Mouse (Mus musculus) liver, adult 2 months (tissue): ENCODE results near the gene Vars. TPM values are rescaled to one million over a fixed set of nuclear protein-coding genes. Genes with fewer than 3 reads are reported as not detected.
"Not testable (repeated sequence)": the region's sequence is repeated elsewhere in the genome, so short reads cannot be mapped to it uniquely, and the experiment has no call there.

Experiments used
- DNase-seq: peaks from one replicate; pipeline ENCODE4 v3.0.0-alpha.2; 2011; ENCODE audit warnings: low read depth, low spot score; ENCODE audit errors: extremely low read depth
- H3K27ac ChIP-seq: fragments of 200-500 bp; replicated peaks from 2 replicates; pipeline ENCODE4 v1.5.1; 2012; ENCODE audit warnings: low read depth, mild to moderate bottlenecking, control low read depth, inconsistent platforms, low read length; ENCODE audit not compliant: insufficient read depth
- H3K27me3 ChIP-seq: fragments of 200-500 bp; 2 replicates; pipeline ENCODE4 v1.6.1; 2012; ENCODE audit warnings: mild to moderate bottlenecking, moderate library complexity, low read length, inconsistent platforms; ENCODE audit not compliant: control insufficient read depth, insufficient read depth
- H3K36me3 ChIP-seq: fragments of 200-500 bp; 2 replicates; pipeline ENCODE4 v1.6.1; 2012; ENCODE audit warnings: low read length, inconsistent platforms; ENCODE audit not compliant: control insufficient read depth, insufficient read depth
- H3K4me1 ChIP-seq: fragments of 200-500 bp; 2 replicates; pipeline ENCODE4 v1.6.1; 2011; ENCODE audit warnings: low read length; ENCODE audit not compliant: control insufficient read depth, insufficient read depth
- H3K4me3 ChIP-seq: fragments of 200-500 bp; 2 replicates; pipeline ENCODE4 v1.5.1; 2011; ENCODE audit warnings: low read depth, mild to moderate bottlenecking, control low read depth, low read length, moderate library complexity; ENCODE audit not compliant: insufficient read depth
- H3K79me2 ChIP-seq: fragments of 200-500 bp; 2 replicates; pipeline ENCODE4 v1.6.1; 2012; ENCODE audit warnings: inconsistent platforms, mild to moderate bottlenecking, low read length, moderate library complexity; ENCODE audit not compliant: control insufficient read depth, insufficient read depth
- H3K9ac ChIP-seq: fragments of 200-500 bp; 2 replicates; pipeline ENCODE4 v1.6.1; 2012; ENCODE audit warnings: low read depth, mild to moderate bottlenecking, control low read depth, inconsistent platforms, low read length
- CTCF ChIP-seq: fragments of 200-500 bp; IDR thresholded peaks from 2 replicates; pipeline ENCODE4 v1.5.1; 2011; ENCODE audit warnings: low read depth, low read length, control low read depth
- POLR2A ChIP-seq: fragments of 200-500 bp; IDR thresholded peaks from 2 replicates; pipeline ENCODE4 v1.6.1; 2011; ENCODE audit warnings: low read length, control low read depth; ENCODE audit not compliant: insufficient read depth; ENCODE audit errors: extremely low read depth
- WGBS: fragments of 180-500 bp; shearing (Covaris S2); methylation state at CpG from one replicate; pipeline ENCODE4 v1.1.7; 2018; 5-methylcytosine and 5-hydroxymethylcytosine counted together
- polyA plus RNA-seq: library from polyadenylated mRNA; depleted of rRNA; stranded (reverse); fragments of >200 nt; gene quantifications from 2 replicates; pipeline ENCODE4 v1.2.3, GENCODE M21; 2012
- total RNA-seq: library from RNA; depleted of rRNA; stranded (reverse); fragments of >200 nt; gene quantifications from 2 replicates; pipeline ENCODE4 v1.2.3, GENCODE M21; 2014

Vars gene
- total and polyA plus RNA-seq, 2 experiments, result 11.8 to 52.7 TPM

DNA sequence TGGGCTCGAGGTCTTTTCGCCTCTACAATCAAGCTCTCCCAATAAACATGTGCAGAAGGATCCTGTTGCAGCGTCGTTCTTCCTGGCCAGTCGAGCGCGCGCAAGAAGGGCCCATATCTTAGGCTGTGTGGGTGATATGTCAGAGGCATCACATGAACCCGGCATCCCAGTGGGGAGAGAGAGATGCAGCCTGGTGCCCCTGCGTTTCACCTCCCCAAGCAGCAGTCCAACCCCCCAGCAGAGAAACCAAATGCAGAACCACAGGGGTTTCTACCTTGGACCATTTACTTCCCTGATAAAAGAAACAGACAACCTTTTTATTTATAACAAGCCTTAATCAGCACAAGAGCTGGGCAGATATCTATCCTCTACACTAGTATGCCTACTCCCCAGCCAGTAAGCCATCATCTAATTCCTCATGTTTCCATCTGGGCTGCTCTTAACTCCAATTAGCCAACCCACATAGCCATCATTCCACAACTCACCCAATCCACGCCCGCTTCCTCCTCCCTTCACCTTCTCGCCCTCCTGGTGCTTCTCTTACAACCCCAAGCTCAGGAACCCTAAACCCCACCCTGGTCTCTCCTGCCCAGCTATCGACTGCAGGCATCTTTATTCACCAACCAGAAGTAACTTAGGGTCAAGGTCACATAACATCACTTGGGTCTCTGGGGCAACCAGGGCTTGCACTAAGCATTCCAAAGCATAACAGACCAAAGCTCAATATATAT is 4.2 kb upstream of the Vars start:
- Histone ChIP-seq H3K4me1 (peaks cover 4% of the 10 kb centered on the region), H3K9ac (no peak overlapping the region), H3K27ac (no peak overlapping the region), H3K27me3 (no peaks in the 10 kb centered on the region), H3K36me3 (no peaks in the 10 kb centered on the region), H3K79me2 (no peaks in the 10 kb centered on the region; the same call in 1 of the 2 replicates), H3K4me3 (no peak overlapping the region)
- WGBS, result 91% methylated on average over 13 of the region's 14 CpGs
- no peak for DNase-seq
- no peak for TF ChIP-seq POLR2A
- no peak for TF ChIP-seq CTCF

- Histone ChIP-seq H3K9ac (no peak overlapping the region), H3K27ac (no peak overlapping the region), H3K27me3 (no peaks in the 10 kb centered on the region), H3K4me1 (peaks cover 9% of the 10 kb centered on the region), H3K4me3 (no peak overlapping the region), H3K79me2 (no peaks in the 10 kb centered on the region; the same call in 1 of the 2 replicates), H3K36me3 (no peaks in the 10 kb centered on the region)
- TF ChIP-seq CTCF, result no peak
- no peak for TF ChIP-seq POLR2A
- WGBS, result 91% methylated on average over 5 of the region's 5 CpGs
- no peak for DNase-seq
Observed at GRCm38 (mm10) chr17:34997142-34997483, 3.7 kb upstream of the Vars start.

DNA sequence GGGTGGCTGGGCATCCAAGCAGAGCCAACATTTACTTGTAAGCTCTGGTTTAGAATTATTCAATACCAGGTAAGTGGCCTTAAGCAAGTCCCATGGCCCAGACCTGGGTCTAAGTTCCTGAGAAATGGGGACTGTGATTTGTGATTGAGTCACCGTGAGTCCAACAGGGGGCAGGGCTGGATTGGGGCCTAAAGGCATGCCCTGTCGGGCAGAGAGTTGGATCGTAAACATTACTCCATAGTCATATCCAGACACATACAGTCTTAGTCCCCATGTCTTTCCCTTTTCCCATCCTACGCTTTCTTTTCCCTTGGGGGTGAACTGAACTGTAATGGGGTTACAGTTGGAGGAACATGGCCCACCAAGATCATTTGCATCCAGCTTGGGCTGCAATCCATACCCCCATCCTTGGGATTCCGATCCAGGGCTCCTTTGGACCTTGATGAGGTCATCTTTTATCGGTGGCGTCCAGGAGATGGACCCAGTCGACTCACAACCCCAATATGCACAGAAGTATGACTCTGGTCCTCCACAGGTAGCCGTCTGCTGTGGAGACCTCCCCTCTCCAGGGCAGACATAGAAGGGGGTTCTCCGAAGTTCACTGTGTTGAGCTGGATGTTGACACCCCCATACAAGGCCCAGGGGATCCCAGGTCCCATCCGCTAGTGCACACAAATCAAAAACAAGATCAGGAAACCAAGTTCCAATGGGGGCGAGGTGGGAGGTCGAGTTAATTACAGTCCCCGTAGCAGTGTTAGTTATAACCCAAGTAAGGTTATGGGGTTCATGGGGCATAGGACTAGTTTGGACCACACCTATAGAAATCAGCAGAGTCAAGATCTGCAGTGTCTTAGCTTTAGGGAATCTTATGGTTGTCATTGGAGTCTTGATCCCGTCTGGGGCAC is 2.0 kb upstream of the Vars start:
- DNase-seq, result no peak
- TF ChIP-seq CTCF, result no peak
- Histone ChIP-seq H3K4me1 (peaks cover 12% of the 10 kb centered on the region), H3K27me3 (no peaks in the 10 kb centered on the region), H3K9ac (no peak overlapping the region), H3K79me2 (no peaks in the 10 kb centered on the region; the same call in 1 of the 2 replicates), H3K36me3 (no peaks in the 10 kb centered on the region), H3K4me3 (no peak overlapping the region), H3K27ac (no peak overlapping the region)
- WGBS, result 76% methylated on average over 15 of the region's 15 CpGs

DNA sequence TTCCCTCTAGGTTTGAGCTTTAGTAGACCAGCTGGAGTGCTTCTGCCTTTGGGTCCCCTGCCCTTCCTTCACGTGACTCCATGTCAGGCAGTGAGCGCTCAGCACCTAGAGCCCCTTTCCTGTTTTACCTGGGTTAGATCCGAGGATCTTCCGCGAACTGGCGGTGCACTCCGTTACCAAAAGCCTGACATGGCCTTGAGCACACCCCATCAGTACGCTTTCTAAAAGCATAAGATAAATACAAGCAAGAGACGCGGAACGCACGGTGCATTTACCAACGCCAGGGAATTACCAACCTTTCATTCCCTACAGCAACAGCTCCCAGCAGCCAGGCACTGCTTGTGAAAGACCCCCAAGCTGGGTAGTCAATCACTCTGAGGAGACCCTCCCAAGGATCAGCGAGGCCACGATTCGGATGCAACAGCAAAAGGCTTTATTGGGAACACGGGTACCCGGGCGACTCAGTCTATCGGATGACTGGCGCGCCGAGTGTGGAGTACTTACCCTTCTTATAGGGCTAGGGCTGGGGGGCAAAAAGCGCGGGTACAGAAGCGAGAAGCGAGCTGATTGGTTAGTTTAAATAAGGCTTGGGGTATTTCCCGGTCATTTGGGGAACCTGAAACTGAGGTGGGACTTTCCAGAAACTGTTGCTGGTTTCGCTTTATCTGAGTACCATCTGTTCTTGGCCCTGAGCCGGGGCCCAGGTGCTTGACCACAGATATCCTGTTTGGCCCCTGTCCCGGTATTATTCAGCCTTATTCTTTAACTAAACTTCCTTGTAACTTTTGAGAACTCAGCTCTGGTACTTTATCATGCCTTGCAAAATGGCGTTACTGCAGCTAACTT is 693 bp upstream of the Vars start:
- Histone ChIP-seq H3K4me1 (peaks cover 12% of the 10 kb centered on the region), H3K27ac (peak overlapping the region; percentile 96; the same call in 1 of the 2 replicates), H3K4me3 (peak overlapping the region; percentile 85), H3K9ac (peak overlapping the region; percentile 99)
- not testable (repeated sequence) for H3K36me3 ChIP-seq, H3K79me2 ChIP-seq, H3K27me3 ChIP-seq, DNase-seq
- 2% methylated on average over 30 of the region's 32 CpGs for WGBS

DNA sequence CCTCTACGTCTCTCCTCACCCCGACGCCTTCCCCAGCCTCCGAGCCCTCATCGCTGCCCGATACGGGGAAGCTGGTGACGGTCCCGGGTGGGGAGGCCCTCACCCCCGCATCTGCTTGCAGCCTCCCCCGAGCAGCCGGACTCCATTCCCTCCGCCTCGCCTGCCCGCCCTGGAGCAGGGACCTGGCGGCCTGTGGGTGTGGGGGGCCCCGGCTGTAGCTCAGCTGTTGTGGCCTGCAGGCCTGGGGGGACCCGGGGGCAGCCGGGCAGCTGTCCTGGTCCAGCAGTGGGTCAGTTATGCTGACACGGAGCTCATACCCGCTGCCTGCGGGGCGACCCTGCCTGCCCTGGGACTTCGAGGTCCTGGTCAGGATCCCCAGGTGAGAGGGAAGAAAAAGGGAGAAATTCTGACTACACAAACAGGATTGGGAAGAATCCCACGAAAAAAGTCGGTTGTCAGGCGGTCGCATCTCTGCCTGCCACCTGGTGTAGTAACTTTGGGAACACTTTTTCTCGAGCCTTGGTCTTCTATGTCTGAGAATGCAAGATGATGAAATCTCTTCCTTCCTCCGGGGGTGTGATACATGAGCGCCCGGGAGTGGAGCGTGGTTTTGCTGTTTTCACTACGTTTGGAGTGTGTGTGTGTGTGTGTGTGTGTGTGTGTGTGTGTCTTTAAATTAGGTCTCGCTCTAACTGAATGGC is 815 bp downstream of the Vars start:
- 2% methylated on average over 35 of the region's 35 CpGs for WGBS
- Histone ChIP-seq H3K36me3 (0 out of 2 replicates have a peak, but pooled peaks cover 2% of the 10 kb centered on the region), H3K27ac (peak overlapping the region; percentile 96; the same call in 1 of the 2 replicates), H3K9ac (peak overlapping the region; percentile 99), H3K79me2 (no peaks in the 10 kb centered on the region; the same call in 1 of the 2 replicates), H3K4me3 (peak overlapping the region; percentile 85), H3K4me1 (peaks cover 12% of the 10 kb centered on the region), H3K27me3 (no peaks in the 10 kb centered on the region)
- peak; percentile 11 for DNase-seq
- TF ChIP-seq POLR2A, result no peak
- TF ChIP-seq CTCF, result no peak
